Comparison of ENCODE assay signal across 8 mouse cellular contexts in the genomic region with DNA sequence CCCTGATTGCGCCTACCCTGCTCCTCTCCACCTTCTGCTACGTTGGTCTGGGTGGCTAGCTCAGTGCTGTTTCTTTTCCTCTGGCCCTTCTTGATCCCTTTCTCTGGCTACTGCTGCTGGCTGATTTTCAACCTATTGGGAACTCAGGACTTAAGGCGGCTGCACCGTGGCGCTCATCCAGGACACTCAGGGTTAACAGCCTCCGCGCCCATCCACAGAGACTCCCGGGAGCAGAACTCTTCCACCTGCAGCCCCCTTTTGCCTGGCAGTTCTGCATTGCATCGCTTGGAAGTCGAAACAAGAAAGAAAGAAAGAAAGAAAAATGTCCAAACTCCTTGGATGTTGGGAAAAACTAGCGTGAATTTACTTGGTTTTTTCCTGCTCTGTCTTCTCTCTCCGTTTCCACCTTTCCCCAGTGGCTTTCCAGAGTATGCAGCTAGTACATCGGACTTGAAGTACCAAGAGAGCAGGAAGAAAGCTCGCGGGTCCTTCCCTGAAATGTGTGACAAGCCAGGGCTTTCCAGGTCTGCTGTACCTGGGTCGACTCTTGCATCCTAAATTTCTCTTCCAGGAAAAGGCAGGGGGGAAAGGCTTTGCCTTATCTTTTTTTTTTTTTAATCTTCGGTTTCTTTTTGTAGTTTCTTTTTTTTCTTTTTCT.
DNase-seq lines count a peak whose midpoint lies in the region; ATAC-seq lines count a peak whose summit lies in the region.

No protein-coding gene starts in this region.

- no peak for ATAC-seq in kidney, embryonic 14.5 days (ENCODE audit: low FRiP score, low TSS enrichment)
- no peak; the same call in none of the 2 replicates for ATAC-seq in hindbrain, embryonic 11.5 days (ENCODE audit: low FRiP score)
- no peak; the same call in 1 of the 2 replicates for ATAC-seq in midbrain, embryonic 12.5 days (ENCODE audit: low FRiP score, low read depth)
- no peak for ATAC-seq in monocyte, adult 5-6 weeks (replicated peaks; ENCODE audit: insufficient number of reproducible peaks, low FRiP score, low TSS enrichment, poor library complexity, severe bottlenecking)

- no peaks in the 10 kb centered on the region for H3K9me3 ChIP-seq in kidney, embryonic 14.5 days (ENCODE audit: control insufficient read depth, low read length)
- no peaks in the 10 kb centered on the region for H3K9me3 ChIP-seq in hindbrain, embryonic 11.5 days (ENCODE audit: control insufficient read depth, low read length)
- no peaks in the 10 kb centered on the region for H3K9me3 ChIP-seq in midbrain, embryonic 12.5 days

- WGBS in kidney, embryonic 14.5 days = under 1% methylated on average over 17 of the region's 17 CpGs
- 2% methylated on average over 17 of the region's 17 CpGs for WGBS in hindbrain, embryonic 11.5 days
- under 1% methylated on average over 17 of the region's 17 CpGs for WGBS in midbrain, embryonic 12.5 days

- 0 out of 2 replicates have a peak, but pooled peaks cover 6% of the 10 kb centered on the region for H3K4me1 ChIP-seq in kidney, embryonic 14.5 days (ENCODE audit: control insufficient read depth, insufficient read depth, low read length)
- no peaks in the 10 kb centered on the region for H3K4me1 ChIP-seq in hindbrain, embryonic 11.5 days (replicated peaks; ENCODE audit: control insufficient read depth, insufficient read depth, low read length)
- H3K4me1 ChIP-seq in midbrain, embryonic 12.5 days = peaks cover 15% of the 10 kb centered on the region

- no peak for DNase-seq in kidney, postnatal 36 days
- peak; percentile 53 to 83 for DNase-seq in cerebellum, postnatal 14 days
- no peak for DNase-seq in hindbrain, embryonic 11.5 days (ENCODE audit: low spot score)
- no peak for DNase-seq in left cerebral cortex, adult 11 months (ENCODE audit: low spot score)
- DNase-seq in embryo, embryonic 10 days (ENCODE audit: low spot score) = no peak

- H3K27me3 ChIP-seq in kidney, embryonic 14.5 days (ENCODE audit: control insufficient read depth, insufficient read depth, low read length) = 0 out of 2 replicates have a peak, but pooled peaks cover 3% of the 10 kb centered on the region
- peaks cover 2% of the 10 kb centered on the region; the same call in 1 of the 2 replicates for H3K27me3 ChIP-seq in hindbrain, embryonic 11.5 days (ENCODE audit: control insufficient read depth, insufficient read depth, low read length)
- H3K27me3 ChIP-seq in midbrain, embryonic 12.5 days = peaks cover 29% of the 10 kb centered on the region

- H3K9ac ChIP-seq in kidney, embryonic 14.5 days (ENCODE audit: low read depth, low read length) = peak overlapping the region; percentile 25
- no peak overlapping the region; the same call in 1 of the 2 replicates for H3K9ac ChIP-seq in hindbrain, embryonic 11.5 days (ENCODE audit: low read depth, low read length)
- H3K9ac ChIP-seq in midbrain, embryonic 12.5 days (replicated peaks) = peak overlapping the region; percentile 49

- H3K27ac ChIP-seq in kidney, embryonic 14.5 days (ENCODE audit: low read depth, low read length) = no peak overlapping the region; the same call in 1 of the 2 replicates
- H3K27ac ChIP-seq in hindbrain, embryonic 11.5 days (ENCODE audit: low read depth, low read length) = no peak overlapping the region
- H3K27ac ChIP-seq in midbrain, embryonic 12.5 days (replicated peaks) = 0 out of 2 replicates have a peak overlapping the region, but pooled peaks have one; percentile 46

- H3K4me3 ChIP-seq in kidney, embryonic 14.5 days (ENCODE audit: low read length) = peak overlapping the region; percentile 36
- H3K4me3 ChIP-seq in hindbrain, embryonic 11.5 days (ENCODE audit: low read depth, low read length) = peak overlapping the region; percentile 47
- H3K4me3 ChIP-seq in midbrain, embryonic 12.5 days = peak overlapping the region; percentile 52

- peak overlapping the region; percentile 72 for H3K4me2 ChIP-seq in kidney, embryonic 14.5 days (replicated peaks; ENCODE audit: low read depth, low read length)
- peak overlapping the region; percentile 66 for H3K4me2 ChIP-seq in hindbrain, embryonic 11.5 days (replicated peaks; ENCODE audit: low read depth, low read length)
- H3K4me2 ChIP-seq in midbrain, embryonic 12.5 days (replicated peaks) = peak overlapping the region; percentile 86

- no peaks in the 10 kb centered on the region for H3K36me3 ChIP-seq in kidney, embryonic 14.5 days (ENCODE audit: control insufficient read depth, insufficient read depth, low read length)
- H3K36me3 ChIP-seq in hindbrain, embryonic 11.5 days (ENCODE audit: control insufficient read depth, insufficient read depth, low read length) = no peaks in the 10 kb centered on the region
- no peaks in the 10 kb centered on the region for H3K36me3 ChIP-seq in midbrain, embryonic 12.5 days

Comparison
In these comparisons a context has a peak if more than half of its experiments do, and no peak if none do; other contexts are left out.
1. DNase-seq: peak in cerebellum, postnatal 14 days (2 of 2); none in kidney, postnatal 36 days (0 of 2), hindbrain, embryonic 11.5 days (single experiment), left cerebral cortex, adult 11 months (single experiment) and embryo, embryonic 10 days (single experiment).
2. Peak in every context shown above with its lines, with median percentiles within 50 percentile points of each other: H3K4me2 ChIP-seq and H3K4me3 ChIP-seq.